Mouse (Mus musculus) ES-E14 (cell line): ENCODE data around the gene Kat6b.

ENCODE experiments used
- CHD2 ChIP-seq: IDR thresholded peaks from 2 replicates; pipeline ENCODE4 v1.6.1; 2014; ENCODE audit warnings: mild to moderate bottlenecking, low read depth, low read length, inconsistent platforms
- HCFC1 ChIP-seq: IDR thresholded peaks from 2 replicates; pipeline ENCODE4 v1.6.1; 2012; ENCODE audit warnings: low read length, inconsistent platforms, borderline replicate concordance; ENCODE audit not compliant: insufficient read depth
- MAFK ChIP-seq: IDR thresholded peaks from 2 replicates; pipeline ENCODE4 v1.6.1; 2014; ENCODE audit warnings: mild to moderate bottlenecking, low read depth, low read length, inconsistent platforms; ENCODE audit not compliant: insufficient read depth

- TF ChIP-seq HCFC1, result no peak
- no peak for TF ChIP-seq MAFK
- TF ChIP-seq CHD2, result no peak
These were observed 126.5 kb downstream of the Kat6b start for GRCm38 (mm10) chr14:21607686-21608085.
